Mouse (Mus musculus): ENCODE results near the gene Dapk1.
A peak's percentile ranks its signal among the peaks of the same experiment; 100 is the strongest.

Dapk1 gene

DNA sequence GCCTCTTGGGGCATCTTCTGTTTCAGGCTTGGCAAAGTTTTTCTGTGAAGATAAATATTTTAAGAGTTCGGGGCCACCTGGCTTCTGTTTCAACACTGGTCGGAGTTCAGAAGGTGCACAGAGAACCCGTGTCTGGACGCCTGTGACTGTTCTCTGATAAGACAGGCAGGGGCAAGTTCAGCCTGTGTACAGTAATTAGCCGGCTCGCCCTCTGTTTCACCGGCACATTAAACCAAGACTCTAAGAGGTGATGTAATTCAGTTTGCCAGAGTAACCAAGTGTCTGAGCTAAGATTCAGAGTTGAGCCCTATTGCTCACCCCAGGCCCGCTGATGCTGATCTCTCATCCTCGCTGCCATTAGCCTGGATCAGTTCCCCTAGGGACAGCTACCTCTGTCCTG lies 16.5 kb downstream of the Dapk1 start:
- DNase-seq: no peak

GRCm38 (mm10) chr13:60619723-60620122 lies 18.0 kb downstream of the Dapk1 start:
- no peak for DNase-seq

DNA sequence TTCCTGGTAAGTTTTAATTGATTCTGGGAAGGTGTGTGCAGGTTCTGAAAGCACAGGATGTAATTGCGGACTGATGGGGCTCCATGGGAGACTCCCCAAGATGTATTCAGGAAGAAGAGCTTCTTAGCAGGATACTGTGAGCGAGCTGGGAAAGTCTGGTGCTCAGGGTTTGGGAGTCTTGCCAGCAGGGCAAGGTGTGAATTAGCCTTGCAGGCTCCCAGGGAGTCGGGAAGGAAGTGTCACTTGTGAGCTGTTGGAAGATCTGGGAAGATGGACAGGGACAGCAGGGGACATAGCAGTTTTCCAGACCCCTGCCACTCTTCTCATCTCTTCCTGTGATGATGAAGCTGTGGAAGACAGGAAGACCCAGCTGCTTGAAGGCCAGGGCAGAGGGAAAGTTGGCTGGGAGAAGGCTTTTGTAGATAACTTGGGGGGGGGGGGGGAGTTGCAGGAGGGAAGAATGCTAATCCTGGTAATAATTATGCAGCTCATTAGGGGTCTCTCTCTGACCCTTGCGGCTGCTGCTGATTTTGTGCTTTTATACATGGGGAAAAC lies 19.7 kb downstream of the Dapk1 start:
- DNase-seq: no peak

DNA sequence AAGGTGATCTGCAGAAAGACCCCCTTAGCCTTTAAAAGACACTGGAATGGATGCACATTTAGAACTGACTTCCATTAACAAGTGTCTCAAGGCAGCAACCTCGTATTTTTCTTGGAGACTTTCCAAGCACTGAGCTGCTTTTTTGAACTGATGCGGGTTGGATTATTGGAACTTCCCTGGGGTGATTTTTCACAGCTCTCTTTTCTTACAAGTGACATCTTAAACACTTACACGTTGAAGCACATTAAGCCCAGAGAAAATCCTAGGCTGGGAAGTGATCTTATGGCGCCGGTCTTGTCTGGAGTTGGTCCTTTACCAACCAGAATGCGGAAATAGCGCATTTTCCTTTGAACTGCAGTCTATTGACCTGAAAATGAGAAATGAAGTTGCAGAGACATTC lies 23.8 kb downstream of the Dapk1 start:
- no peak for DNase-seq

DNA sequence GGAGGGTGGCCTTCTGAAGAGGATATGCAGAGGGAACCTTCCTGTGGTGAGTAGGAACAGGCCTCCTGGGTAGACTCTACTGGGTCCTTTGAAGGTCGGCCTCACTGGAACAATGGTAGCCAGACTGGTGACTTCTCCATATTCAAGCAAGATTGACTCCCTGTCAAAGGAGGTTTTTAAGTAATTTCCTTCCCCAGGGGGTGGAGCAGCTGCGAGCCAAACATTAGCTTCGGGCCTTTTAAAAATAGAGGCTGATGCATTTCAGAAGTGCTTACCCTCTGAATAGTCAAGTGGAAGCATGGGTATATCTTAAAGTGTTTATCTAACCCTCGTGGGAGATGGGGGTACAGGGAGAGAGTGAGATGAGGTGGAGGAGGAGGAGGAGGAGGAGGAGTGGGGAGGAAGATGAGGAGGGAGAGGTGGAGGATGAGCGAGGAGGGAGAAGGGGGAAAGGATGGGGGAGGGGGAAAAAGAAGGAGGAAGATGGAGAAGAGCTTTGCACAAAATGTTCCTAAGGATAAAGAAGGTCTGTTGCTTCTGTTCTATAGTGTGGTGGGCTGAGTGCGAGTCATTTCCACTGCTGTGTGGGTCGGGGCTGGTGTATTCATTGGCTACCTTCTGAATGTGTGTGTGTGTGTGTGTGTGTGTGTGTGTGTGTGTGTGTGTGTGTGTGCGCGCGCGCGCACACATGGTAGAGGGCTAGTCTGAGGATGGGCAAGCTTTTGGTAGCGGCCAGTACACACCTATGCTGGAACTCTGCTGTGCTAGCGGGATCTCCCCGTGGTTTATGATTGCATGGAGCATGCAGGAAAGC lies 26.3 kb downstream of the Dapk1 start:
- DNase-seq: no peak

GRCm38 (mm10) chr13:60628657-60628950 lies 26.9 kb downstream of the Dapk1 start:
- no peak for DNase-seq

GRCm38 (mm10) chr13:60629419-60629818 lies 27.7 kb downstream of the Dapk1 start:
- no peak for DNase-seq

- no peak for DNase-seq
Observed at GRCm38 (mm10) chr13:60633945-60634344, 32.2 kb downstream of the Dapk1 start.

GRCm38 (mm10) chr13:60635636-60636035 lies 33.9 kb downstream of the Dapk1 start:
- peak in 1 of 2 experiments; percentile 71 for DNase-seq

DNA sequence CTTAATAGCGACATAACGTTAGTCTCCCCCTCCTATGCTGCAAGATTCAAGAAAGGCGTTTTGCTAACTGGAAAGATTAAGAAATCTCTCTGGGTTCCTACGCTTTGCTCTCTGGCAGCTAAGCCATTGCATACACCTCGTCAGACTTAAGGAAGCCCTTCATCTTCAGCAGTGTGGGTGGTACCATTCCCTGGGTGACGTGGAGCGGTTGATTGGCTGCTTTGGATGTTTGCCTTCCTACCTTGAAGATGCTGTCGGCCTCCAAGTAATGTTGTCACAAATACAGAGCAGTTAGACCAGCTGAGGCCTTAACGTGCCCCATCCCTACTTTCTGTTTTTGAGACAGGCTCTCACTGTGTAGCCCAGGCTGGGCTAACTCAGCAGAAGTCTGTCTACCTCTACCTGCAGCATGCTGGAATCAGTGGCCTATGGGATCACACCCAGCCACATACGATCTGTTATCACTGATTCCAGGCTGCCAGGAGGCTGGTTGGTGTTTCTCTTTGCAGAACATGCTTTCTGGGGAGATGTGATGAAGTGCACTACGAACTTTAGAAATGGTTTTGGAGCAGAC lies 37.8 kb downstream of the Dapk1 start:
- no peak for DNase-seq

DNA sequence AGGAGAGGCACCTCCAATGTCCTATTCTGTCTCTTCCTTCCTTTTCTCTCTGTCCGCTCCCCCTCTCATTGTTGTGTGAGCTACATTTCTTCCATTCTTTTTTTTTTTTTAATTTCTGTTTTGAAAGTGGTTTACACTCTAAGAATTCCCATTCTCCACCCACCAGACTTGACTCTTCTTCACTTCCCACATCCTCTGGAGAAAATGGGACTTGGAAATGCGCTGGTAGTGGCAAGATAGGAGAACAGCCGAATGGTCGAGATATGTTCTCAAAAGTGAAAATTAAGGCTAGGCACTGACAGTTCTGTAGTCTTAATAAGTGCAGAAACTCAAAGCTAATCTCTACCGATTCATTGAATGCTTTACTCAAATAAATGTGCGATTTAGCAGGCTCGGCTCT lies 38.7 kb downstream of the Dapk1 start:
- DNase-seq: no peak

DNA sequence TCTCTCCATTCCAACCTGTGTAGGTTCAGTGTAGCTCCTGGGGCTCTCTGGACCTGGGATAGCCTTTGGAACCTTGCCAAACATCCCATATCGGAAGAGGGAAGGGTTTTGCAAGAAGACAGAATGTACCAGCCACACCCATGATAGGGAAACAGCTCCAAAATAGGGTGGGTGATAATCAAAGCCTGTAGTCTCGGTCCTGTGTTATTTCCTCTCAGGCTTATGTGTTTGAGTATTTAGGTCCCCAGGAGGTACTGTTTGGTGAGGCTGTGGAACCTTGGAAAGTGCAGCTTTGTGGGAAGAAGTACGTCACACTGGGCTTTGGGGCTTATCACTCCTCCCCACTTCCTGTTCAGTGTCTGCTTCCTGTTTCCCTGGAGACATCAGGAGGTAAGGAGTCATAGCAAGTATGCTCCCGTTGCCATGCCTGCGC lies 42.7 kb downstream of the Dapk1 start:
- no peak for DNase-seq

DNA sequence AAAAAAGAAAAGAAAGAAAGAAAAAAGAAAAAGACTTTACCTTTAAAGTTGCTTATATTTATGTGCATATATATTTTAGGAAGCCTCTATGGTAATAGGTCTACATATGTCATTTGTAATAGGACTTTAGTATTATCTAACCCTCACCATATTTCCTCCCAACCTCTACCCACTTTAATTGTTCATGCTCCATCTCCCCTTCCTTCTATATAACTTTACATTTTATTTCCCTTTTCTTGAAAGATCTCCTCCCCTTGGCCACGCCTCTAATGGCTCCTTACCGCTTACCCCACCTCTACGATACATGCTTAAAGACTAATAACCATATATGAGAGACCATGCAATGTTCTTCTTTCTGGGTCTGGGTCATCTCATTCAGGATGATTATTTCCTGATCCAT lies 45.0 kb downstream of the Dapk1 start:
- DNase-seq: no peak

DNA sequence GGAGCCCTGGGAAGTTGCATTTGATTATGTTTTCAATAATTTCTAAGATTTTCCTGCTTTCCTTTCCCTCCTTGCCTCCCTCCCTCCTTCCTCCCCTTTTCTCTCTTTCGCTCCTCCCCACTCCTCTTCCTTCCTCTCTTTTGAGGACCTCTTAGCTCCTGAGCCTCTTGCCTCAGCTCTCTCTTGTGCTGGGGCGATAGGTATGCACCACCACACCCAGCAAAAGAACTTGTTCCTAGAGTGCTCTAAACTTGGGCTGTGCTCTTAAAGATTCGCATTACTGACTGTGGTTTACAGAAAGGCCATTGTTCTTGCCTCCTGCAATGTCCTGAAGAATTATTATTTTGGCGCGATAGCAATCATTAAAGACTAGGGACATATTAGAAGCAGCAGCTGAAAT lies 46.6 kb downstream of the Dapk1 start:
- no peak for DNase-seq

GRCm38 (mm10) chr13:60650000-60650399 lies 48.3 kb downstream of the Dapk1 start:
- no peak for DNase-seq

GRCm38 (mm10) chr13:60654017-60654565 lies 52.3 kb downstream of the Dapk1 start:
- peak in 1 of 2 experiments; percentile 60 for DNase-seq

DNA sequence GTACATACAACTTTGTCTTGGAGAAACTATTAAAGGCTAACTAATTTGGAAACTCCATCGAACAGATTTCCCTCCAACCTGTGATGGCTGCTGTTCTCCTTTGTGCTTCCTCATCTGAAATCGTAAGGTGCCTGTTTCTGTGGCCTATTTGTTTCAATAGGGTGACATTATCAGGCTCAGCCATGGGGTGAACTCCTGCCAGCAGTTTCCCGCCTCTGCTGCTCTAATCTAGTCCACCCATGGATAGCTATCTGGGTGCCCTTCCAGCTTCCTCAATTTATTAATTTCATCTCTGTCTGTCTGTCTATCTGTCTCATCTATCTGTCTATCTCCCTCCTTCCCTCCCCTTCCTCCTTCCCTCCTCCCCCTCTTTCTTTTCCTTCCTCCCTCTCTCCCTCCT lies 53.5 kb downstream of the Dapk1 start:
- no peak for DNase-seq

GRCm38 (mm10) chr13:60659600-60659999 lies 57.9 kb downstream of the Dapk1 start:
- DNase-seq: peak in 1 of 2 experiments; percentile 57

DNA sequence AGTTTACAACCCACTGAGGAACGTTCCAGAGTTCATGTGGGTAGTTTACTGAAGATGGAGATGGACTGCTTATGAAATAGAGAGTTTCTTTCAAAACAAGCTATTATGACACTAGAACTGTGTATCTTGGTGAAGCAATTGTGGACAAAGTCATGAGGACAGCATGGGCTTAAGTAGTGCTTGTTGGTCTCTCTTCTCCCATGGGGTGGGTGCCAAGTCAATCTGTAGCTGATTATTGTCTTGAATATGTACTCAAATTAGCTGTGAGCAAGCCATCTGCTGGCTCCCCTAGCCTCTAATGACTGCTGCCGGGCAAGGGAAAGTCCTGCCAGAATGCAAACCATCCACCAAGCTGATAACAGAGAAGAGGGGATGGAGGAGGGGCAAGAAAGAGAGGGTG lies 58.3 kb downstream of the Dapk1 start:
- peak; percentile 54 to 79 for DNase-seq

DNA sequence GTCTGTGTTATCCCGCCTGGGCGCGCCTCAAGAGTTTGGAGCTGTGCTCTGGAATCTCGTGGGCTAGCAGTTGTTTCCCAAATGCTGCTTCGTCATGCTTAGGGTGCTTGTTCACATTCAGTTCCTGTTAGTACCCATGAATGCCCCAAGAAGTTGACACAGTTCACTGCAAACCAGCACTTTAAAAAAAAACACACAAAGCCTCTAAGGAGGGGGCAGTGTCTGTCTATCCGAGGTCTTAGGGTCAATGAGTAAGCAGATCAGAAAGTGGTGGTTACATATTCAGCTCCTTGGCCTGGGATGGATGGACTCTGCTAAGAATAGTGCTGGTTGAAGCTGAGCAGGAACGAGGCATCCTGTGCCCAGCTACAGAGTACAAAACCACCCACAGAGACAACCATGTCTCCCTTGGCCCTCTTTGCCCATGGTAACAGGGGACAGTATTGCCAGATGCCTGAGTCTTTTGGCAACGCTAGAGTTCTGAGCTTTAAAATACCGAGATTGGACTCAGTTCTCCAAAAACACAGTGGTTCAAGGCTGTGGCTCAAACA lies 59.0 kb downstream of the Dapk1 start:
- DNase-seq: no peak

DNA sequence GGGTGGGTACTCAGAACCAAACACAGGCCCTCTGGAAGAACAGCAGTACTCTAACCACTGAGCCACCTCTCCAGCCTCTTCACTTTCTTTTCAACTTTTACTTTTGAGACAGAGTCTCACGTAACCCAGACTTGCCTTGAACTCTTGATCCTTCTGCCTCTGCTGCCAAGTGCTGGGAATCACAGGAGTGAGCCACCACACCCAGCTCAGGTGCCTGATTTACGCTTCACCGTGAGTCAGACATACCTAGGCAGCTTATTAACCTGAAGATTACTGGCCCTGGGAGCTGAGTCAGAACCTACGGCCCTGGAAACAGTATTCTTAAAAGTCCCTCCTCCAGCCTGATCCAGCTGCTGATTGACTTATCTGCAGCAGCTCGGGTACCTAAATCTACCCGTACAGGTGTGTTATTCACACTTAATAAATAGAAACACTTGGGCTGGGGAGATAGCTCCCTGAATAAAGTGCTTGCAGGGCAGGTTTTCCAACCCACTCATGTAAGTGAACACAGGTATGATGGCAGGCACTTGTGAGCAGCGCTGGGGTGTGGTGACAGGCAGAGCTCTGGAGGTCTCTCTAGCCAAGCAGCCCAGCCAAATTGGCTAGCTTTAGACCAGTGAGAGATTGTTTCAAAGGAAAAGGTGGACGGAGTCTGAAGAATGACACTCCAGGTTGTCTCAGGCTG lies 60.9 kb downstream of the Dapk1 start:
- DNase-seq: peak in 1 of 2 experiments; percentile 64

- DNase-seq: no peak
Observed at GRCm38 (mm10) chr13:60664058-60664457, 62.3 kb downstream of the Dapk1 start.

GRCm38 (mm10) chr13:60664816-60665215 lies 63.1 kb downstream of the Dapk1 start:
- DNase-seq: no peak
